Mouse (Mus musculus) liver, embryonic 16.5 days (tissue): ENCODE data around the gene Nrp1. TPM values are rescaled to one million over a fixed set of nuclear protein-coding genes. Genes with fewer than 3 reads are reported as not detected.

ENCODE experiments used
- ATAC-seq: fragments of 200-750 bp; cut with Nextera tagmentation; 2 replicates; pipeline ENCODE4 v1.8.0; 2017; ENCODE audit warnings: low read depth, mild to moderate bottlenecking, moderate number of reproducible peaks, moderate library complexity
- H3K27ac ChIP-seq: fragments of 300-500 bp; sonication (generic); 2 replicates; pipeline ENCODE4 v1.5.1; 2014; ENCODE audit warnings: mild to moderate bottlenecking, low read length
- H3K27me3 ChIP-seq: fragments of 300-500 bp; sonication (generic); 2 replicates; pipeline ENCODE4 v1.6.1; 2014; ENCODE audit warnings: low read depth, low read length, mixed read lengths; ENCODE audit not compliant: control insufficient read depth, insufficient read depth
- H3K36me3 ChIP-seq: fragments of 300-500 bp; sonication (generic); 2 replicates; pipeline ENCODE4 v1.6.1; 2014; ENCODE audit warnings: mild to moderate bottlenecking; ENCODE audit not compliant: control insufficient read depth, insufficient read depth
- H3K4me1 ChIP-seq: fragments of 300-500 bp; sonication (generic); 2 replicates; pipeline ENCODE4 v1.6.1; 2014; ENCODE audit warnings: low read depth, low read length, mixed read lengths; ENCODE audit not compliant: control insufficient read depth
- H3K4me2 ChIP-seq: fragments of 300-500 bp; sonication (generic); 2 replicates; pipeline ENCODE4 v1.6.1; 2014; ENCODE audit warnings: low read depth, low read length, mixed read lengths
- H3K4me3 ChIP-seq: fragments of 300-500 bp; sonication (generic); 2 replicates; pipeline ENCODE4 v1.5.1; 2014; ENCODE audit warnings: low read depth, mild to moderate bottlenecking, low read length
- H3K9ac ChIP-seq: fragments of 300-500 bp; sonication (generic); 2 replicates; pipeline ENCODE4 v1.6.1; 2014; ENCODE audit warnings: low read depth, low read length
- H3K9me3 ChIP-seq: fragments of 300-500 bp; sonication (generic); replicated peaks from 2 replicates; pipeline ENCODE4 v1.6.1; 2016; ENCODE audit warnings: low read length; ENCODE audit not compliant: control insufficient read depth
- WGBS: fragments of 180-500 bp; shearing (Covaris S2); extraction: QIAGEN DNeasy Blood & Tissue Kit; methylation state at CpG from one replicate; pipeline ENCODE4 v1.1.7; 2014; ENCODE audit not compliant: insufficient replicate concordance; 5-methylcytosine and 5-hydroxymethylcytosine counted together
- polyA plus RNA-seq: library from polyadenylated mRNA; unstranded; fragments of >200 nt; fragmentation: Nextera tagmentation; extraction: Ambion mirVana; gene quantifications from 2 replicates; pipeline ENCODE4 v1.2.1, GENCODE M21; 2015

Nrp1 gene
- polyA plus RNA-seq, 1 experiment from 2014 or later: 11.7 TPM

- Histone ChIP-seq H3K36me3 (no peaks in the 10 kb centered on the region), H3K4me3 (no peak overlapping the region), H3K4me1 (no peaks in the 10 kb centered on the region), H3K9ac (no peak overlapping the region), H3K4me2 (no peak overlapping the region), H3K27ac (no peak overlapping the region), H3K9me3 (no peaks in the 10 kb centered on the region), H3K27me3 (no peaks in the 10 kb centered on the region)
- 25% methylated on average over 4 of the region's 4 CpGs for WGBS
- no peak for ATAC-seq
Observed at GRCm38 (mm10) chr8:128517546-128518102, 159.2 kb downstream of the Nrp1 start.

- Histone ChIP-seq H3K36me3 (no peaks in the 10 kb centered on the region), H3K27ac (no peak overlapping the region), H3K4me2 (no peak overlapping the region), H3K4me1 (no peaks in the 10 kb centered on the region), H3K4me3 (no peak overlapping the region), H3K9me3 (no peaks in the 10 kb centered on the region), H3K27me3 (no peaks in the 10 kb centered on the region), H3K9ac (no peak overlapping the region)
- WGBS: 53% methylated on average over 1 of the region's 1 CpGs
- no peak for ATAC-seq
Observed at GRCm38 (mm10) chr8:128519366-128519765, 161.0 kb downstream of the Nrp1 start.

GRCm38 (mm10) chr8:128523825-128524224 is 165.4 kb downstream of the Nrp1 start:
- Histone ChIP-seq H3K4me1 (no peaks in the 10 kb centered on the region), H3K36me3 (no peaks in the 10 kb centered on the region), H3K4me2 (no peak overlapping the region), H3K27ac (no peak overlapping the region), H3K4me3 (no peak overlapping the region), H3K9ac (no peak overlapping the region), H3K9me3 (no peaks in the 10 kb centered on the region), H3K27me3 (no peaks in the 10 kb centered on the region)
- WGBS: 56% methylated on average over 7 of the region's 7 CpGs
- ATAC-seq: no peak

- Histone ChIP-seq H3K27ac (no peak overlapping the region), H3K9ac (no peak overlapping the region), H3K9me3 (no peaks in the 10 kb centered on the region), H3K36me3 (no peaks in the 10 kb centered on the region), H3K27me3 (no peaks in the 10 kb centered on the region), H3K4me1 (no peaks in the 10 kb centered on the region), H3K4me2 (no peak overlapping the region), H3K4me3 (no peak overlapping the region)
- no peak for ATAC-seq
- 45% methylated on average over 1 of the region's 1 CpGs for WGBS
Observed at GRCm38 (mm10) chr8:128525912-128526311, 167.5 kb downstream of the Nrp1 start.

GRCm38 (mm10) chr8:128528591-128529383 is 170.4 kb downstream of the Nrp1 start:
- ATAC-seq: no peak
- H3K4me3 ChIP-seq: no peak overlapping the region
- no peak overlapping the region for H3K27ac ChIP-seq
- no peaks in the 10 kb centered on the region for H3K27me3 ChIP-seq
- H3K36me3 ChIP-seq: no peaks in the 10 kb centered on the region
- no peak overlapping the region for H3K4me2 ChIP-seq
- no peaks in the 10 kb centered on the region for H3K9me3 ChIP-seq
- no peaks in the 10 kb centered on the region for H3K4me1 ChIP-seq
- WGBS: 50% methylated on average over 8 of the region's 8 CpGs
- H3K9ac ChIP-seq: no peak overlapping the region

- H3K4me3 ChIP-seq: no peak overlapping the region
- H3K4me1 ChIP-seq: no peaks in the 10 kb centered on the region
- ATAC-seq: no peak
- H3K36me3 ChIP-seq: no peaks in the 10 kb centered on the region
- no peak overlapping the region for H3K4me2 ChIP-seq
- no peak overlapping the region for H3K9ac ChIP-seq
- H3K9me3 ChIP-seq: no peaks in the 10 kb centered on the region
- WGBS: 49% methylated on average over 3 of the region's 3 CpGs
- no peak overlapping the region for H3K27ac ChIP-seq
- H3K27me3 ChIP-seq: no peaks in the 10 kb centered on the region
Observed at GRCm38 (mm10) chr8:128534442-128534871, 176.1 kb downstream of the Nrp1 start.

GRCm38 (mm10) chr8:128535685-128536084 is 177.3 kb downstream of the Nrp1 start:
- H3K4me2 ChIP-seq: no peak overlapping the region
- H3K4me3 ChIP-seq: no peak overlapping the region
- H3K36me3 ChIP-seq: no peaks in the 10 kb centered on the region
- no peaks in the 10 kb centered on the region for H3K4me1 ChIP-seq
- no peaks in the 10 kb centered on the region for H3K27me3 ChIP-seq
- H3K9ac ChIP-seq: no peak overlapping the region
- H3K9me3 ChIP-seq: no peaks in the 10 kb centered on the region
- ATAC-seq: no peak
- H3K27ac ChIP-seq: no peak overlapping the region

- no peak overlapping the region for H3K27ac ChIP-seq
- H3K9ac ChIP-seq: no peak overlapping the region
- H3K9me3 ChIP-seq: no peaks in the 10 kb centered on the region
- no peaks in the 10 kb centered on the region for H3K36me3 ChIP-seq
- no peak overlapping the region for H3K4me2 ChIP-seq
- 41% methylated on average over 1 of the region's 1 CpGs for WGBS
- no peaks in the 10 kb centered on the region for H3K27me3 ChIP-seq
- ATAC-seq: no peak
- H3K4me1 ChIP-seq: no peaks in the 10 kb centered on the region
- no peak overlapping the region for H3K4me3 ChIP-seq
Observed at GRCm38 (mm10) chr8:128538378-128538777, 180.0 kb downstream of the Nrp1 start.

GRCm38 (mm10) chr8:128541355-128542090 is 183.1 kb downstream of the Nrp1 start:
- no peak overlapping the region for H3K9ac ChIP-seq
- H3K9me3 ChIP-seq: no peaks in the 10 kb centered on the region
- no peak for ATAC-seq
- 33% methylated on average over 1 of the region's 1 CpGs for WGBS
- H3K4me3 ChIP-seq: no peak overlapping the region
- no peak overlapping the region for H3K4me2 ChIP-seq
- H3K4me1 ChIP-seq: no peaks in the 10 kb centered on the region
- no peaks in the 10 kb centered on the region for H3K36me3 ChIP-seq
- no peak overlapping the region for H3K27ac ChIP-seq
- H3K27me3 ChIP-seq: no peaks in the 10 kb centered on the region
